Mouse (Mus musculus) CH12.LX (cell line): ENCODE results near the gene Pin1. TPM values are rescaled to one million over a fixed set of nuclear protein-coding genes. Genes with fewer than 3 reads are reported as not detected.

Experiments
- DNase-seq: peaks from one replicate; pipeline ENCODE4 v3.0.0-alpha.2; 2013; ENCODE audit errors: extremely low read depth
- H3K27ac ChIP-seq: 2 replicates; pipeline ENCODE4 v1.5.1; 2012; ENCODE audit warnings: low read depth, mild to moderate bottlenecking, control low read depth, moderate library complexity; ENCODE audit not compliant: insufficient read depth
- H3K27me3 ChIP-seq: replicated peaks from 2 replicates; pipeline ENCODE3; 2012; ENCODE audit warnings: inconsistent platforms
- H3K36me3 ChIP-seq, 2 experiments: replicated peaks in 1 of 2; 2 replicates each; pipeline versions ENCODE3 to v1.6.1; 2012; ENCODE audit warnings: inconsistent platforms in 1 of 2, low read length in 1 of 2, mild to moderate bottlenecking in 1 of 2, mixed read lengths in 1 of 2, moderate library complexity in 1 of 2; ENCODE audit not compliant: control insufficient read depth in 1 of 2, insufficient read depth in 1 of 2
- H3K4me1 ChIP-seq, 2 experiments: 2 replicates each; pipeline ENCODE4 v1.6.1; 2012; ENCODE audit warnings: inconsistent platforms in 1 of 2, moderate library complexity in 1 of 2; ENCODE audit not compliant: insufficient read depth in 2 of 2, control insufficient read depth in 1 of 2
- H3K4me2 ChIP-seq: 2 replicates; pipeline ENCODE4 v1.6.1; 2012; ENCODE audit warnings: low read depth, mild to moderate bottlenecking, control low read depth; ENCODE audit not compliant: poor library complexity, insufficient read depth, severe bottlenecking
- H3K4me3 ChIP-seq, 3 experiments: fragments of 150-350 bp in 1 of 3; sonication (generic) in 1 of 3; replicated peaks in 1 of 3; 2 replicates each; pipeline versions ENCODE3 to v1.5.1; 2011 to 2012; ENCODE audit warnings: low read depth in 2 of 3, low read length in 2 of 3, mild to moderate bottlenecking in 2 of 3, moderate library complexity in 2 of 3, control low read depth in 1 of 3, improper control_type of control experiment in 1 of 3, inconsistent platforms in 1 of 3, mixed read lengths in 1 of 3; ENCODE audit not compliant: poor library complexity in 1 of 3
- H3K79me2 ChIP-seq: replicated peaks from 2 replicates; pipeline ENCODE4 v1.6.1; 2012; ENCODE audit warnings: mild to moderate bottlenecking, moderate library complexity; ENCODE audit not compliant: control insufficient read depth, poor library complexity, insufficient read depth, severe bottlenecking; ENCODE audit errors: extremely low read depth
- H3K9ac ChIP-seq: 2 replicates; pipeline ENCODE4 v1.6.1; 2012; ENCODE audit warnings: low read depth, mild to moderate bottlenecking, control low read depth, moderate library complexity; ENCODE audit not compliant: insufficient read depth
- H3K9me3 ChIP-seq: replicated peaks from 2 replicates; pipeline ENCODE3; 2012; ENCODE audit warnings: low read length, inconsistent platforms, mixed read lengths
- CTCF ChIP-seq, 2 experiments: IDR thresholded peaks in 1 of 2; conservative IDR thresholded peaks in 1 of 2; 2 replicates each; pipeline ENCODE4 v1.5.1; 2011 to 2012; ENCODE audit warnings: low read depth in 2 of 2, low read length in 2 of 2, improper control_type of control experiment in 1 of 2, inconsistent platforms in 1 of 2, mild to moderate bottlenecking in 1 of 2, moderate library complexity in 1 of 2
- ELF1 ChIP-seq: IDR thresholded peaks from 2 replicates; pipeline ENCODE4 v1.6.1; 2014; ENCODE audit warnings: low read depth, mild to moderate bottlenecking, inconsistent platforms, low read length, improper control_type of control experiment
- EP300 ChIP-seq: IDR thresholded peaks from 2 replicates; pipeline ENCODE4 v1.6.1; 2011; ENCODE audit warnings: low read length, improper control_type of control experiment
- MEF2A ChIP-seq: IDR thresholded peaks from 2 replicates; pipeline ENCODE4 v1.6.1; 2014; ENCODE audit warnings: low read depth, mild to moderate bottlenecking, inconsistent platforms, low read length, improper control_type of control experiment, borderline replicate concordance
- PAX5 ChIP-seq: IDR thresholded peaks from 2 replicates; pipeline ENCODE4 v1.6.1; 2012; ENCODE audit warnings: low read length, inconsistent platforms, mixed read lengths
- RCOR1 ChIP-seq: conservative IDR thresholded peaks from 2 replicates; pipeline ENCODE4 v1.6.1; 2012; ENCODE audit warnings: low read depth, mild to moderate bottlenecking, inconsistent platforms, low read length, improper control_type of control experiment
- SMC3 ChIP-seq: IDR thresholded peaks from 2 replicates; pipeline ENCODE4 v1.6.1; 2011; ENCODE audit warnings: low read depth, low read length, improper control_type of control experiment
- dilution Hi-C: fragments of 300-500 bp; cut with MboI; formaldehyde crosslinking; loops from 2 replicates; pipeline ENCODE4 v1.14.3; 2020; ENCODE audit warnings: low sequenced_read_pairs; ENCODE audit not compliant: extremely low pct_unique_long_range_greater_than_20kb, extremely low pct_ligation_motif_present
- in situ Hi-C: fragments of 300-500 bp; cut with MboI; formaldehyde crosslinking; loops from 3 replicates; pipeline ENCODE4 v1.14.3; 2019; ENCODE audit warnings: low sequenced_read_pairs, low pct_ligation_motif_present, low pct_unique_long_range_greater_than_20kb, mixed read lengths
- polyA plus RNA-seq: library from polyadenylated mRNA; unstranded; fragments of >175 nt; gene quantifications from 2 replicates; pipeline ENCODE4 v1.2.1, GENCODE M21; 2012; ENCODE audit warnings: low read depth; ENCODE audit not compliant: insufficient read length
- total RNA-seq, 2 experiments: library from RNA; depleted of rRNA; stranded (reverse); fragments of 300-350 nt in 1 of 2; fragments of >200 nt in 1 of 2; gene quantifications; 2 replicates each; pipeline ENCODE4 v1.2.3; 2012 to 2014

The Pin1 gene
- total and polyA plus RNA-seq, 3 experiments, result 37.0 to 48.6 (median 43.0) TPM

- no peak overlapping the region for H3K4me3 ChIP-seq
- in situ Hi-C loops, result no loop called here
- no peak for DNase-seq
Measured at GRCm38 (mm10) chr9:20715332-20715731, 63.4 kb downstream of the Pin1 start.

More at GRCm38 (mm10) chr9:20715332-20715731, 63.4 kb downstream of the Pin1 start:
- no peak for TF ChIP-seq EP300
- TF ChIP-seq RCOR1, result no peak
- TF ChIP-seq CTCF (conservative IDR thresholded peaks at IDR 0.05 in 1 of 2, IDR thresholded peaks at IDR 0.05 in 1 of 2; ENCODE audit: low read depth in 2 of 2, low read length in 2 of 2), result peak; percentile 43 to 46; a peak in 3 of 4 replicates
- no peak for TF ChIP-seq MEF2A
- TF ChIP-seq SMC3, result peak; percentile 30
- TF ChIP-seq ELF1, result no peak
- TF ChIP-seq PAX5, result no peak
- no peaks in the 10 kb centered on the region for H3K4me1 ChIP-seq
- H3K9me3 ChIP-seq, result peaks cover 19% of the 10 kb centered on the region
- no peak overlapping the region for H3K9ac ChIP-seq
- peaks cover 69% of the 10 kb centered on the region for H3K27me3 ChIP-seq
- no peak overlapping the region for H3K4me2 ChIP-seq
- dilution Hi-C loops, result no loop called here
- no peaks in the 10 kb centered on the region for H3K79me2 ChIP-seq
- no peaks in the 10 kb centered on the region for H3K36me3 ChIP-seq
- no peak overlapping the region for H3K27ac ChIP-seq

Other genes with a start within 250 kb of the Pin1 start
- 13.3 and 16.5 TPM in 2 replicates for gene Zfp26, start 191.9 kb upstream of the Pin1 start, total RNA-seq (2012; rRNA removed)
- gene Zfp26, start 191.9 kb upstream of the Pin1 start, total RNA-seq (2014; rRNA removed), result 17.3 and 22.0 TPM in 2 replicates
- gene Zfp26, start 191.9 kb upstream of the Pin1 start, polyA plus RNA-seq, result 9.4 and 11.7 TPM in 2 replicates
- gene Zfp426, start 159.3 kb upstream of the Pin1 start, total RNA-seq (2012; rRNA removed), result 13.9 and 14.7 TPM in 2 replicates
- gene Zfp426, start 159.3 kb upstream of the Pin1 start, total RNA-seq (2014; rRNA removed), result 18.2 and 19.3 TPM in 2 replicates
- gene Zfp426, start 159.3 kb upstream of the Pin1 start, polyA plus RNA-seq, result 11.8 and 13.0 TPM in 2 replicates
- gene Zfp266, start 130.7 kb upstream of the Pin1 start, total RNA-seq (2012; rRNA removed), result 20.4 and 23.6 TPM in 2 replicates
- gene Zfp266, start 130.7 kb upstream of the Pin1 start, total RNA-seq (2014; rRNA removed), result 24.0 and 26.3 TPM in 2 replicates
- gene Zfp266, start 130.7 kb upstream of the Pin1 start, polyA plus RNA-seq, result 11.6 and 12.3 TPM in 2 replicates
- 2.8 and 3.4 TPM in 2 replicates for gene Zfp846, start 70.8 kb upstream of the Pin1 start, total RNA-seq (2012; rRNA removed)
- gene Zfp846, start 70.8 kb upstream of the Pin1 start, total RNA-seq (2014; rRNA removed), result 4.8 and 4.9 TPM in 2 replicates
- gene Zfp846, start 70.8 kb upstream of the Pin1 start, polyA plus RNA-seq, result 3.4 and 4.8 TPM in 2 replicates
- gene Ubl5, start 9.2 kb upstream of the Pin1 start, total RNA-seq (2012; rRNA removed), result 264 and 291 TPM in 2 replicates
- gene Ubl5, start 9.2 kb upstream of the Pin1 start, total RNA-seq (2014; rRNA removed), result 134 and 155 TPM in 2 replicates
- gene Ubl5, start 9.2 kb upstream of the Pin1 start, polyA plus RNA-seq, result 264 and 328 TPM in 2 replicates
- gene Fbxl12, start 7.3 kb upstream of the Pin1 start, total RNA-seq (2012; rRNA removed), result 4.2 and 5.0 TPM in 2 replicates
- gene Fbxl12, start 7.3 kb upstream of the Pin1 start, total RNA-seq (2014; rRNA removed), result 3.7 and 4.0 TPM in 2 replicates
- gene Fbxl12, start 7.3 kb upstream of the Pin1 start, polyA plus RNA-seq, result 10.5 and 13.7 TPM in 2 replicates
- 0.08 TPM in 1 of 2 replicates, not detected in the other for gene Olfm2, start 94.3 kb downstream of the Pin1 start, total RNA-seq (2012; rRNA removed)
- not detected in 2 replicates for gene Olfm2, start 94.3 kb downstream of the Pin1 start, total RNA-seq (2014; rRNA removed)
- gene Olfm2, start 94.3 kb downstream of the Pin1 start, polyA plus RNA-seq, result 0.14 and 0.47 TPM in 2 replicates
- 0.08 and 0.25 TPM in 2 replicates for gene Col5a3, start 163.0 kb downstream of the Pin1 start, total RNA-seq (2012; rRNA removed)
- not detected in 2 replicates for gene Col5a3, start 163.0 kb downstream of the Pin1 start, total RNA-seq (2014; rRNA removed)
- 0.04 TPM in 1 of 2 replicates, not detected in the other for gene Col5a3, start 163.0 kb downstream of the Pin1 start, polyA plus RNA-seq
- not detected in 2 replicates for gene Rdh8, start 166.4 kb downstream of the Pin1 start, total RNA-seq (2012; rRNA removed)
- not detected in 2 replicates for gene Rdh8, start 166.4 kb downstream of the Pin1 start, total RNA-seq (2014; rRNA removed)
- not detected in 2 replicates for gene Rdh8, start 166.4 kb downstream of the Pin1 start, polyA plus RNA-seq
- 18.8 and 25.2 TPM in 2 replicates for gene A230050P20Rik, start 216.5 kb downstream of the Pin1 start, total RNA-seq (2012; rRNA removed)
- gene A230050P20Rik, start 216.5 kb downstream of the Pin1 start, total RNA-seq (2014; rRNA removed), result 3.3 and 3.7 TPM in 2 replicates
- gene A230050P20Rik, start 216.5 kb downstream of the Pin1 start, polyA plus RNA-seq, result 11.0 and 11.2 TPM in 2 replicates
- gene Angptl6, start 227.6 kb downstream of the Pin1 start, total RNA-seq (2012; rRNA removed), result 3.4 and 11.8 TPM in 2 replicates
- 1.4 and 2.0 TPM in 2 replicates for gene Angptl6, start 227.6 kb downstream of the Pin1 start, total RNA-seq (2014; rRNA removed)
- 0.57 and 1.1 TPM in 2 replicates for gene Angptl6, start 227.6 kb downstream of the Pin1 start, polyA plus RNA-seq
- gene Ppan, start 236.1 kb downstream of the Pin1 start, total RNA-seq (2012; rRNA removed), result 346 and 359 TPM in 2 replicates
- 242 and 272 TPM in 2 replicates for gene Ppan, start 236.1 kb downstream of the Pin1 start, total RNA-seq (2014; rRNA removed)
- gene Ppan, start 236.1 kb downstream of the Pin1 start, polyA plus RNA-seq, result 359 and 389 TPM in 2 replicates
- gene Eif3g, start 246.5 kb downstream of the Pin1 start, total RNA-seq (2012; rRNA removed), result 293 and 340 TPM in 2 replicates
- 205 and 211 TPM in 2 replicates for gene Eif3g, start 246.5 kb downstream of the Pin1 start, total RNA-seq (2014; rRNA removed)
- gene Eif3g, start 246.5 kb downstream of the Pin1 start, polyA plus RNA-seq, result 387 and 392 TPM in 2 replicates